ENCODE assay signal across 8 mouse cellular contexts in genomic region chr9:108782836-108783547, GRCm38 (mm10). TPM values are rescaled to one million over a fixed set of nuclear protein-coding genes. Genes with fewer than 3 reads are reported as not detected.
DNase-seq lines count a peak whose midpoint lies in the region; ATAC-seq lines count a peak whose summit lies in the region.

No protein-coding gene starts in this region.

- H3K4me2 ChIP-seq in heart, embryonic 15.5 days = peak overlapping the region; percentile 73
- H3K4me2 ChIP-seq in hindbrain, embryonic 11.5 days (replicated peaks; ENCODE audit: low read depth, low read length) = peak overlapping the region; percentile 50
- peak overlapping the region; percentile 96 for H3K4me2 ChIP-seq in midbrain, embryonic 14.5 days (ENCODE audit: low read length)

- no peak for ATAC-seq in heart, embryonic 15.5 days (replicated peaks; ENCODE audit: insufficient number of reproducible peaks, insufficient read depth, low FRiP score, low read depth)
- ATAC-seq in hindbrain, embryonic 11.5 days (ENCODE audit: low FRiP score) = peak; percentile 34
- ATAC-seq in midbrain, embryonic 14.5 days (ENCODE audit: low FRiP score, low TSS enrichment) = peak; percentile 47

- 0 out of 2 replicates have a peak, but pooled peaks cover 3% of the 10 kb centered on the region for H3K36me3 ChIP-seq in heart, embryonic 15.5 days
- H3K36me3 ChIP-seq in hindbrain, embryonic 11.5 days (ENCODE audit: control insufficient read depth, insufficient read depth, low read length) = no peaks in the 10 kb centered on the region
- H3K36me3 ChIP-seq in midbrain, embryonic 14.5 days (ENCODE audit: control insufficient read depth, insufficient read depth, low read length) = no peaks in the 10 kb centered on the region

- DNase-seq in heart, adult 18-20 months = no peak
- peak; percentile 32 for DNase-seq in brain, embryonic 18.5 days (ENCODE audit: low read depth, low spot score)
- peak; percentile 44 for DNase-seq in hindbrain, embryonic 11.5 days (ENCODE audit: low spot score)
- DNase-seq in midbrain, embryonic 14.5 days = peak; percentile 65
- DNase-seq in adipocyte (ENCODE audit: low spot score) = no peak
- DNase-seq in frontal cortex, postnatal 14 days (ENCODE audit: low spot score in 2 of 2) = no peak
- no peak for DNase-seq in yolk sac, embryonic 10.5 days (ENCODE audit: low spot score)

- peak overlapping the region; percentile 57 for H3K27ac ChIP-seq in heart, embryonic 15.5 days
- H3K27ac ChIP-seq in hindbrain, embryonic 11.5 days (ENCODE audit: low read depth, low read length) = peak overlapping the region; percentile 98
- peak overlapping the region; percentile 97 for H3K27ac ChIP-seq in midbrain, embryonic 14.5 days (replicated peaks; ENCODE audit: low read depth, low read length)

- H3K4me1 ChIP-seq in heart, embryonic 15.5 days (replicated peaks) = peaks cover 40% of the 10 kb centered on the region
- peaks cover 6% of the 10 kb centered on the region; the same call in 1 of the 2 replicates for H3K4me1 ChIP-seq in hindbrain, embryonic 11.5 days (replicated peaks; ENCODE audit: control insufficient read depth, insufficient read depth, low read length)
- H3K4me1 ChIP-seq in midbrain, embryonic 14.5 days (ENCODE audit: control insufficient read depth, insufficient read depth, low read length) = peaks cover 40% of the 10 kb centered on the region

- WGBS in heart, embryonic 15.5 days = 23% methylated on average over 9 of the region's 9 CpGs
- WGBS in hindbrain, embryonic 11.5 days = 12% methylated on average over 9 of the region's 9 CpGs
- 5% methylated on average over 9 of the region's 9 CpGs for WGBS in midbrain, embryonic 14.5 days

- no peaks in the 10 kb centered on the region for H3K9me3 ChIP-seq in heart, embryonic 15.5 days (replicated peaks)
- H3K9me3 ChIP-seq in hindbrain, embryonic 11.5 days (ENCODE audit: control insufficient read depth, low read length) = no peaks in the 10 kb centered on the region
- no peaks in the 10 kb centered on the region for H3K9me3 ChIP-seq in midbrain, embryonic 14.5 days (ENCODE audit: control insufficient read depth, low read length)

- no peaks in the 10 kb centered on the region for H3K27me3 ChIP-seq in heart, embryonic 15.5 days
- no peaks in the 10 kb centered on the region for H3K27me3 ChIP-seq in hindbrain, embryonic 11.5 days (ENCODE audit: control insufficient read depth, insufficient read depth, low read length)
- no peaks in the 10 kb centered on the region for H3K27me3 ChIP-seq in midbrain, embryonic 14.5 days (ENCODE audit: control insufficient read depth, insufficient read depth, low read length)

- H3K4me3 ChIP-seq in heart, embryonic 15.5 days = peak overlapping the region; percentile 98
- peak overlapping the region; percentile 88 for H3K4me3 ChIP-seq in hindbrain, embryonic 11.5 days (ENCODE audit: low read depth, low read length)
- H3K4me3 ChIP-seq in midbrain, embryonic 14.5 days (replicated peaks; ENCODE audit: low read depth, low read length) = peak overlapping the region; percentile 71

- H3K9ac ChIP-seq in heart, embryonic 15.5 days = peak overlapping the region; percentile 95
- H3K9ac ChIP-seq in hindbrain, embryonic 11.5 days (ENCODE audit: low read depth, low read length) = peak overlapping the region; percentile 45; the same call in 1 of the 2 replicates
- peak overlapping the region; percentile 98 for H3K9ac ChIP-seq in midbrain, embryonic 14.5 days (replicated peaks; ENCODE audit: low read length)

RNA-seq across cellular contexts. Expression of gene Ip6k2, which starts 0.6 kb away (rescaled TPM):
- polyA plus RNA-seq in heart, embryonic 15.5 days (2015; fragmentation: Nextera tagmentation; extraction: Ambion mirVana) = 28.8 and 36.3 TPM in 2 replicates
- total RNA-seq in heart, adult 18-20 months (2021) = 10 to 100 TPM; 16.7 to 24.8 TPM
- 122 and 136 TPM in 2 replicates for polyA plus RNA-seq in hindbrain, embryonic 11.5 days (2014; fragmentation: Nextera tagmentation; extraction: Ambion mirVana)
- 256 and 286 TPM in 2 replicates for polyA plus RNA-seq in midbrain, embryonic 14.5 days (2014; fragmentation: Nextera tagmentation; extraction: Ambion mirVana)

RNA-seq across cellular contexts. Expression of gene Nckipsd, which starts 25.2 kb away (rescaled TPM):
- 9.7 and 14.5 TPM in 2 replicates for polyA plus RNA-seq in heart, embryonic 15.5 days (2015; fragmentation: Nextera tagmentation; extraction: Ambion mirVana)
- 1 to 10 TPM; 8.6 to 9.6 TPM for total RNA-seq in heart, adult 18-20 months (2021)
- 10.5 and 13.0 TPM in 2 replicates for polyA plus RNA-seq in hindbrain, embryonic 11.5 days (2014; fragmentation: Nextera tagmentation; extraction: Ambion mirVana)
- polyA plus RNA-seq in midbrain, embryonic 14.5 days (2014; fragmentation: Nextera tagmentation; extraction: Ambion mirVana) = 24.3 and 27.4 TPM in 2 replicates

RNA-seq across cellular contexts. Expression of gene Celsr3, which starts 43.1 kb away (rescaled TPM):
- polyA plus RNA-seq in heart, embryonic 15.5 days (2015; fragmentation: Nextera tagmentation; extraction: Ambion mirVana) = 0.06 and 0.22 TPM in 2 replicates
- under 1 TPM in 1 of 2 experiments, not detected in 1; 0.03 TPM for total RNA-seq in heart, adult 18-20 months (2021)
- 10.1 and 16.8 TPM in 2 replicates for polyA plus RNA-seq in hindbrain, embryonic 11.5 days (2014; fragmentation: Nextera tagmentation; extraction: Ambion mirVana)
- 19.5 and 20.7 TPM in 2 replicates for polyA plus RNA-seq in midbrain, embryonic 14.5 days (2014; fragmentation: Nextera tagmentation; extraction: Ambion mirVana)

Comparison
In these comparisons a context has a peak if more than half of its experiments do, and no peak if none do; other contexts are left out.
1. H3K9ac ChIP-seq: peak in every context shown above with its lines; median percentile 98 in midbrain, embryonic 14.5 days; 95 in heart, embryonic 15.5 days; 45 in hindbrain, embryonic 11.5 days.
2. DNase-seq: peak in brain, embryonic 18.5 days (single experiment), hindbrain, embryonic 11.5 days (single experiment) and midbrain, embryonic 14.5 days (single experiment); none in heart, adult 18-20 months (0 of 2), adipocyte (single experiment), frontal cortex, postnatal 14 days (0 of 2) and yolk sac, embryonic 10.5 days (single experiment).
3. Peak in every context shown above with its lines, with median percentiles within 50 percentile points of each other: H3K27ac ChIP-seq, H3K4me2 ChIP-seq and H3K4me3 ChIP-seq.